Mouse (Mus musculus): ENCODE measurements at regions not wholly inside any gene's neighbourhood (a gene's known extent, or its start where the extent isn't known, plus 50 kb on each side); places are given as distances from the start of the nearest gene placed in this dataset.

DNA sequence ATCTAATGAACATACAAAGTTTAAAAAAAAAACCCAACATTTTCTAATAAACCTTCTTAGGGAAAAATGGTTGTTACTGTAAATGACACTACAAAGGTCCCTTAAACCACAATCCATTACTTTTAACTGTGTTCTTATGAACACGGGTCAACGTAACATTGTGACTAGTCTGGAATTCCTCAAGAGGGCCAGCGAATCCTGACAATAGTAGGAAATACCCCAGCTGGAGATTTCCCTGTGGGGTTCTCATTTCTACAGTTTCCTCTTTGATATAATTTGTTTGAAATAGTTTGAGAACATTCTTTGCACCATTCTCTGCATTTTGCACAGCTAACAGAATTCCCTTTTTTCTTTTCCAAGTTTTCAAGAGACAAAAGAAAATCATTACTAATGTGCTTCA, 175.3 kb downstream of the Calcrl start:
- TF ChIP-seq POLR2A (IDR thresholded peaks at IDR 0.05; ENCODE audit: control insufficient read depth, extremely low read depth, insufficient read depth, low read length, poor library complexity) (no peak), CTCF (IDR thresholded peaks at IDR 0.05; ENCODE audit: borderline replicate concordance, control insufficient read depth, extremely low read depth, insufficient read depth, low read length, poor library complexity) (no peak)
